Mouse (Mus musculus): ENCODE data around the gene Morn5. TPM values are rescaled to one million over a fixed set of nuclear protein-coding genes. Genes with fewer than 3 reads are reported as not detected.

The Morn5 gene
- total RNA-seq, 2 experiments from 2014 or later, result not detected

- ATAC-seq (replicated peaks; ENCODE audit: low FRiP score, low TSS enrichment, poor library complexity, severe bottlenecking), result no peak
These were observed 53.3 kb downstream of the Morn5 start for GRCm38 (mm10) chr2:36102559-36102946.

- ATAC-seq (replicated peaks; ENCODE audit: low FRiP score, low TSS enrichment, poor library complexity, severe bottlenecking), result no peak
These were observed 53.9 kb downstream of the Morn5 start for GRCm38 (mm10) chr2:36103069-36103554.

- no peak for ATAC-seq (replicated peaks; ENCODE audit: low FRiP score, low TSS enrichment, poor library complexity, severe bottlenecking)
These were observed 54.5 kb downstream of the Morn5 start for GRCm38 (mm10) chr2:36103555-36104367.

- ATAC-seq (replicated peaks; ENCODE audit: low FRiP score, low TSS enrichment, poor library complexity, severe bottlenecking), result no peak
These were observed 55.2 kb downstream of the Morn5 start for GRCm38 (mm10) chr2:36104436-36104955.

GRCm38 (mm10) chr2:36104956-36105741, 55.9 kb downstream of the Morn5 start, which contains the start of gene Lhx6:
Gene Lhx6 (minus strand): TSS chr2:36105408.
- no peak for ATAC-seq (replicated peaks; ENCODE audit: low FRiP score, low TSS enrichment, poor library complexity, severe bottlenecking)

GRCm38 (mm10) chr2:36108615-36109014, 59.4 kb downstream of the Morn5 start:
- ATAC-seq (replicated peaks; ENCODE audit: low FRiP score, low TSS enrichment, poor library complexity, severe bottlenecking), result no peak

- ATAC-seq (replicated peaks; ENCODE audit: low FRiP score, low TSS enrichment, poor library complexity, severe bottlenecking), result no peak
These were observed 63.4 kb downstream of the Morn5 start for GRCm38 (mm10) chr2:36112632-36113031.

GRCm38 (mm10) chr2:36126795-36127429, 77.7 kb downstream of the Morn5 start:
- no peak for ATAC-seq (replicated peaks; ENCODE audit: low FRiP score, low TSS enrichment, poor library complexity, severe bottlenecking)

- no peak for ATAC-seq (replicated peaks; ENCODE audit: low FRiP score, low TSS enrichment, poor library complexity, severe bottlenecking)
These were observed 78.7 kb downstream of the Morn5 start for GRCm38 (mm10) chr2:36127973-36128372.

- no peak for ATAC-seq (replicated peaks; ENCODE audit: low FRiP score, low TSS enrichment, poor library complexity, severe bottlenecking)
These were observed 79.8 kb downstream of the Morn5 start for GRCm38 (mm10) chr2:36129051-36129450.

Other genes with a start within 250 kb of the Morn5 start
- gene Ttll11, start 69.5 kb upstream of the Morn5 start, total RNA-seq (2014; fragmentation: Nextera tagmentation), result 0.55 TPM in 1 of 2 replicates, not detected in the other
- 0.15 and 0.23 TPM in 2 replicates for gene Ttll11, start 69.5 kb upstream of the Morn5 start, total RNA-seq (2017)
- gene Ndufa8, start 52 bp upstream of the Morn5 start, total RNA-seq (2014; fragmentation: Nextera tagmentation), result 121 and 160 TPM in 2 replicates
- gene Ndufa8, start 52 bp upstream of the Morn5 start, total RNA-seq (2017), result 52.5 and 58.2 TPM in 2 replicates
- gene Lhx6, start 56.0 kb downstream of the Morn5 start, total RNA-seq (2014; fragmentation: Nextera tagmentation), result not detected in 2 replicates
- not detected in 2 replicates for gene Lhx6, start 56.0 kb downstream of the Morn5 start, total RNA-seq (2017)
- gene Mrrf, start 86.9 kb downstream of the Morn5 start, total RNA-seq (2014; fragmentation: Nextera tagmentation), result 22.5 and 23.4 TPM in 2 replicates
- gene Mrrf, start 86.9 kb downstream of the Morn5 start, total RNA-seq (2017), result 31.1 and 85.3 TPM in 2 replicates
- 16.6 and 17.7 TPM in 2 replicates for gene Rbm18, start 87.3 kb downstream of the Morn5 start, total RNA-seq (2014; fragmentation: Nextera tagmentation)
- gene Rbm18, start 87.3 kb downstream of the Morn5 start, total RNA-seq (2017), result 19.1 and 25.0 TPM in 2 replicates
- 1.2 and 8.5 TPM in 2 replicates for gene Ptgs1, start 181.0 kb downstream of the Morn5 start, total RNA-seq (2014; fragmentation: Nextera tagmentation)
- 0.47 and 9.1 TPM in 2 replicates for gene Ptgs1, start 181.0 kb downstream of the Morn5 start, total RNA-seq (2017)

Measured in megakaryocyte-erythroid progenitor cell, adult 5-6 weeks (primary cell).